Mouse (Mus musculus) T-helper 17 cell (primary cell): Measurements from ENCODE around the gene Gm9903.

Experiments
- in situ Hi-C, 2 experiments: fragments of 300-600 bp; cut with MboI, MseI; formaldehyde crosslinking; loops; 1 replicate in 1 of 2; 2 replicates in 1 of 2; pipeline ENCODE4 v1.15.1; 2025; ENCODE audit warnings: high pct_unique_total_duplicates in 2 of 2

Gm9903 gene

DNA sequence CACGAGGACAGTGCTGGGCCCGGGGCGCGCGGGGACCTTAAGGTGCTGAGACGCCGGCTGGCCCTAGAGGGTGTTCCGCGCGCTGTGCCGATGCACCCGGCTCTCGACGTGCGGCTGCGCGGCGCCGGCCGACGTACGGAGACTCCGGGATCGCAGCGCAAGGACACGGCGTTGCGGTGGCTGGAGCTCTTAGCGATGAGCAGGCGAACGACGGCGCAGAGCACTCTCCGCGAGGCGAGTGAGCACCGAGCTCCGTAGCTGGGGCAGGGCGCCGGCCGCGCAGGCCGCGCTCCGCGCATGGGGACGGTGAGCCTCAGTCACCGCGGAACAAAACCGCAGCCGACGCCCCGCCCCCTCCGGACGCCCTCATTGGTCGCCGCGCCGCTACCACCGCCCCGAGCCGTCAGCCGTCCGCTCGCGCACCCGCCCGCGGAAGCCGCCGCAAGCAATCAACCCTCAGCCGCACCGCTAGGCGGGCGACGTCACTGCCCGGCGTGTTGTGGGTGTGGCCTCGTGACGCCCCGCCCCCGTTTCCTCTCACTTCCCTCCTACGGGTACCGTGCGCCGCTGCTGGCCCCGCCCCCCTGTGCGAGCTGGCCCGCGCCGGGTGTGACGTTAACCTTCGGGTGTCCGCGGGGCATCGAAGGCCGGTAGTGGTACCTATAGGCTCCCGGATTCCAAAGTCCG, at the start of gene Gm9903, which contains the start of gene Fam53a:
Gene Gm9903 (plus strand): TSS at position 625 of the 687 bp plus-strand sequence.
Gene Fam53a (minus strand): TSS at position 335 of the 687 bp plus-strand sequence.
- in situ Hi-C loops: loop anchor here in 1 of 2 experiments (10.0 kb wide), 1 partner anchor 775 kb away; the partner anchor contains the start of gene Prr14l

- in situ Hi-C loops: loop anchor here in 1 of 2 experiments (25.0 kb wide), 1 partner anchor 1482 kb away; the partner anchor contains the start of gene Dok7
Observed at GRCm38 (mm10) chr5:33580336-33580735, 49.4 kb upstream of the Gm9903 start.

DNA sequence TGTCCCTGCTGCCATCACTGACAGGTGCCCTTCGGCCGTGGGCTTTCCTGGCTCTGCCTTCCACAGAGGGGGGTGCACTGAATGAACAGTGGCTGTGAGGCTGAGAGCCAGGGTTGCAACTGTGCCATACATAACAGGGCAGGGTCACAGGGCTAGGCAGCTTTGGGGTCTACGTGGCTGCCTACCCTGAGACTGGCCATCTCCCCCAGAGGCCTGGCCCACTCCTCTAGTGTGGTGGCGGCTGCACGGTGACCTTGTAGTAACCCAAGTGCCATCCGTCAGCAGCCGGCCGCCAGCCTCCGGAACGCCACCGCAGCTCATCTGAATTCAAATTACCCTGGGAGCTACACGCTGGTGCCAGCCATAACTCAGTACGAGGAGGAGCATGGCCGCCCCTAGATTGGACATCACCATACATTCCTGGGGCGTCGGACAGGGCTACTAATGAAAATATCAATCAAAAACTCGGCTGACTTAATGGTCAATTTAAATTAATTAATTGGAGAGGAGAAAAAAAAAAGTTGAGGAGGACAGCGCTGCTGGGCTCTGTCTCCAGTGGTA, 42.1 kb upstream of the Gm9903 start:
- in situ Hi-C loops: loop anchor here in 1 of 2 experiments (25.0 kb wide), 1 partner anchor 1475 kb away; the partner anchor contains the start of gene Dok7

- in situ Hi-C loops: loop anchor here in 1 of 2 experiments (25.0 kb wide), 1 partner anchor 1474 kb away; the partner anchor contains the start of gene Dok7
Observed at GRCm38 (mm10) chr5:33588066-33588465, 41.7 kb upstream of the Gm9903 start.

GRCm38 (mm10) chr5:33589221-33589888, 40.4 kb upstream of the Gm9903 start:
- in situ Hi-C loops: loop anchor here in 1 of 2 experiments (25.0 kb wide), 1 partner anchor 1473 kb away; the partner anchor contains the start of gene Dok7

GRCm38 (mm10) chr5:33593620-33594019, 36.1 kb upstream of the Gm9903 start:
- in situ Hi-C loops: loop anchor here in 1 of 2 experiments (5.0 to 25.0 kb wide), 2 partner anchors 66 to 1469 kb away; partner anchors contain the start of gene Dok7

DNA sequence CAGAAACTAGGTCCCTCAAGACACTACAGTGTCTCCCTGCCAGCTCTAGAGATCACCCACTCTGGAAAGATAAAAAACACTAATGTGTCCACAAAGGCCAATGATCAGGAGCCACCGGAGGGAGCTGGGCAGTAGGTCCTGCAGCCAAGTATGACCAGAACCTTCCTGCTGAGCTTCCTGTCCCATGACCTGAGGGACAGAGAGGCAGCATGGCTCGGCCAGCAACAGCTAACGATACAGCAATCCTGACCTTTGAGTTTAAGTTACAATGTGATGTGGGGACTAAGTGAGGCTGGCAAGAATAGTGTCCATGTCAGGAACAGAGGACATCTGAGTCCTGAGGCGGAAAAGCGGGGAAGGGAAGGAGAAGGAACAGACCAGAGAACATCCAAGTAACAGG, 24.4 kb upstream of the Gm9903 start:
- in situ Hi-C loops: no loop called here

DNA sequence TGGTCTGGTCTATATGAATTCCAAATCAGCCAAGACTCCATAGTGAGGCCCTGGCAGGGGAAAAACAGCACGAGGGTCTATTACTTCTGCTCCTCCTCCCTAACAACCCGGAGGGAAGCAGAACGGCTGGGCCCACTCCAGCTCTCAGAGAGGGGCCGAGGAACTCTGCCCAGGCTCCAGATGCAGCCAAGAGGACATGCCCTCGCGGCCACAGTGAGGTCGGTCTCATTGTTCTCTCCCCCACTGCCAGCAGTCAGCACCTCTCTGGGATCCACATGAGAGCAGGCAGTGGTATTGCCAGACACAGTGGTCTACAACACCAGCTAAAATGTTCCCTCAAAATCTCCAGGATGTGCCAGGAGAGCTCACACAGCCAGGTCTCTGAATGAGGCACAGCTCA, 23.1 kb upstream of the Gm9903 start:
- in situ Hi-C loops: no loop called here

- in situ Hi-C loops: no loop called here
Observed at GRCm38 (mm10) chr5:33607434-33607833, 22.3 kb upstream of the Gm9903 start.

DNA sequence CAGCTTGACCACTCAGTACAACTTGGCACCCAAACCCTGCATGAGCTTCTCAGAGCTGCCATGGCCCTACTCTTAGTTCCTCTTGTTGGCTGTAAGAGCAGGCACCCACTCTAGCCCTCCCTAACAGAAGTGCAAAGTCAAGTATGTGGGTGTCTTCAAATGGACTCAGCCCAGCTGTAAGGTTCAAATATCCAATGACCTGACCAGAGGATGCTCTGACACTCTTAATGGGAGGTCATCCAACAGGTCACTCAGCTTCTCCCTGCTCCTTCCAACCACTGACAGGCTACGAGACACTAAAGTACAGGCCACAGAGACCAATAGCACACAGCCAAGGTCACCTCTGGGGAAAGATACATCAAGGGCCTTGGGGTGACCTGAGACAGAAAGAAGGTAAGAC, 20.5 kb upstream of the Gm9903 start:
- in situ Hi-C loops: no loop called here

- in situ Hi-C loops: no loop called here
Observed at GRCm38 (mm10) chr5:33611795-33612194, 17.9 kb upstream of the Gm9903 start.

- in situ Hi-C loops: no loop called here
Observed at GRCm38 (mm10) chr5:33614391-33614790, 15.3 kb upstream of the Gm9903 start.

GRCm38 (mm10) chr5:33622671-33623070, 7.1 kb upstream of the Gm9903 start:
- in situ Hi-C loops: loop anchor here in 1 of 2 experiments (10.0 kb wide), 1 partner anchor 768 kb away; the partner anchor contains the start of gene Prr14l

- in situ Hi-C loops: loop anchor here in 1 of 2 experiments (10.0 kb wide), 1 partner anchor 769 kb away; the partner anchor contains the start of gene Prr14l
Observed at GRCm38 (mm10) chr5:33623766-33624165, 6.0 kb upstream of the Gm9903 start.

DNA sequence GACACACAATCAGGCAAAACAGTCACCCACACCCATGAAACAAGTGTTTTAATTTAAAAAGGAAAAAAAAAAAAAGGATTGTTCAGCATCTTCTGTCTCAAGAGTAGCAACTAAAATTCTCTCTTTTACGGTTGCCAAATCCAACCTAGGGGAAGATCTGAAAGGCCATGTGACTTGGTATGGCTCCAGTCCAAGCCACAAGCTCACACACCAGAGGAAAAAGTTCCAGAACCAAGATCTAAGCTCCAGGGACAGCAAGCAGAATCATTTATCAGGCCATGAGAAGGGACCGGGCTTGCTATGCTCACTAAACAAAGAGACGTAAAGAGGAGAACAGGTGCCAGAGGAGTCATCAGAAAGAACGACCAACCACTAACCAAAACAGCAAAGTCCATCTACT, 1.8 kb upstream of the Gm9903 start:
- in situ Hi-C loops: loop anchor here in 1 of 2 experiments (10.0 kb wide), 1 partner anchor 773 kb away; the partner anchor contains the start of gene Prr14l

GRCm38 (mm10) chr5:33628820-33629300, 865 bp upstream of the Gm9903 start:
- in situ Hi-C loops: loop anchor here in 1 of 2 experiments (10.0 kb wide), 1 partner anchor 774 kb away; the partner anchor contains the start of gene Prr14l

DNA sequence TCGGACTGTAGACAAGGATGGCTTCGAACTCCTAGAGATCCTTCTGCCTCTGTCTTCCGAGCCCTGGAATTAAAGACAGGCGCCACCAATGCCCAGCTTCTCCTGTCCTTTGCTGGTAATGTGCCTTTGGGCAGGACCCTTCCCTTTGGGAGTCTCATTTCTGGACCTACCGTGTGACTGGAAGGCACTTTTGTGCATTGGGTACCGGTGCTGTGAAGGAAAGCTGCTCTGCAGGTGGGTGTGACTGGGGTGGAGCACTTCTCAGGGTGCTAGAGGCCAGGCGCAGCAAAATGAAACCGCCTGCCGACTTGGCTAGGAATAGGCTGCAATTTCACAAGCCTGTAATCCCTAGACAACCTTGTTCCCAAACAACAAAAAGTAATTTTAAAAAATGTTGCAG, 336 bp downstream of the Gm9903 start:
- in situ Hi-C loops: no loop called here

GRCm38 (mm10) chr5:33630615-33631014, 890 bp downstream of the Gm9903 start:
- in situ Hi-C loops: no loop called here

DNA sequence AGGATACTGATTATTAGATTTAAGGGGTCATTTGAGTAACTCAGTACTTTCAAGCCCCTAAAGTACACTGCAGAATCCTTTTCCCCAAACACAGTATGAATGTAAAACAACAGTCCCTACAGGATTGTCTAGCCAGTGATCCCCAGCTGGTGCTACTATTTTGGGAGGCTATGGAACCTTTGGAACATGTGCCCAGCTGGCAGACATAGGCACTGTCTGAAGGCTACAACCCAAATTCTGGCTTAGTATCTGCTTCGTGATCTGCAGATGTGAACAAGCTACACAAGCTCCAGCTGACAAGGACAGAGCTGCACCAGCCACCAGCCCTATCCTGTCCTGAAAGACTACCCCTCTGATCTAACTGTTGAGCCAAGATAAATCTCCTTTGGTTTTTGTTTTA, 2.8 kb downstream of the Gm9903 start:
- in situ Hi-C loops: no loop called here

- in situ Hi-C loops: no loop called here
Observed at GRCm38 (mm10) chr5:33635361-33635760, 5.6 kb downstream of the Gm9903 start.

DNA sequence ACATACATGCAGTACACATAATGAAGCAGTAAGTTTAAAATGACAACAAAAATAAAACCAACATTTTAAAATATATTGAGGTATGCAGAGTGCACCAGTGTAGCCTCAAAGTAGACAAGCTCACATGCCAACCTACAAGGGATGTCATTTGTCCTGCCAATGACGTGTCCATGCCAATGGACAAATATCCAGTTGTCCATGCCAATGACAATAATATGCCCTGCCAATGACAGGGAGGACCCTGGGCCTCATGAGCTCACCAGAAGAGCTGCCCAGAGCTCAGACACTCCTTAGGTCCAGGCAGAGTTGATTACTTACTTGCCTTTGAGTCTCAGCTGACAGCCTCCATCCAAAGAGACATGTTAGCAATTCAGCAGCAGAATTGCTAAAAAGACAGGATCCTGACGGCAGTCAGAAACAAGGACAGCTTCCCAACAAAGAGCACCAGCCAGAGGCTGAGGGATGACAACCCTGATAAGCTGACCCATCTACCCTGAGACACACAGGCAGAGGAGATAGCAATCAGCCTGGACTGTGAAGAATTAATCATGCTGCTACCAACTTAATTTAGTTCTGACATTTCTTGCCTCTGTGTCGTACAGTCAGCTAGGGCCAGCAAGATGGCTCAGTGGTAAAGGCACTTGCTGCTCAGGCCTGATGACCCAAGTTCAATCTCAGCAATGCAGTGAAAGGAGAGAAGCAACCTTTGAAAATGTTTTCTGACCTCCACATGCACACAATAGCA, 8.1 kb downstream of the Gm9903 start:
- in situ Hi-C loops: no loop called here
